Mouse (Mus musculus): Measurements from ENCODE around the gene Rbp2. TPM values are rescaled to one million over a fixed set of nuclear protein-coding genes. Genes with fewer than 3 reads are reported as not detected.

The Rbp2 gene
- total RNA-seq, 1 experiment from 2014 or later: not detected

- DNase-seq: peak; percentile 47
Measured at GRCm38 (mm10) chr9:98524786-98525542, 39.0 kb downstream of the Rbp2 start.

- no peak for DNase-seq
Measured at GRCm38 (mm10) chr9:98525543-98525924, 39.6 kb downstream of the Rbp2 start.

- no peak for DNase-seq
Measured at GRCm38 (mm10) chr9:98527226-98527625, 41.3 kb downstream of the Rbp2 start.

- DNase-seq: no peak
Measured at GRCm38 (mm10) chr9:98529776-98530175, 43.9 kb downstream of the Rbp2 start.

GRCm38 (mm10) chr9:98530999-98531398 lies 45.1 kb downstream of the Rbp2 start:
- DNase-seq: no peak

- no peak for DNase-seq
Measured at GRCm38 (mm10) chr9:98534675-98535280, 48.9 kb downstream of the Rbp2 start.

- DNase-seq: no peak
Measured at GRCm38 (mm10) chr9:98535763-98536162, 49.8 kb downstream of the Rbp2 start.

GRCm38 (mm10) chr9:98538017-98538712 lies 52.2 kb downstream of the Rbp2 start:
- peak; percentile 15 for DNase-seq

GRCm38 (mm10) chr9:98538713-98539360 lies 52.9 kb downstream of the Rbp2 start:
- peak; percentile 77 for DNase-seq

- DNase-seq: no peak
Measured at GRCm38 (mm10) chr9:98544042-98544441, 58.1 kb downstream of the Rbp2 start.

Other genes with a start within 250 kb of the Rbp2 start
- gene Nmnat3, start 198.7 kb upstream of the Rbp2 start, total RNA-seq (2021): 12.1 and 13.3 TPM in 2 replicates
- gene Rbp1, start 63.2 kb upstream of the Rbp2 start, total RNA-seq (2021): 8.8 and 11.2 TPM in 2 replicates
- 111 and 113 TPM in 2 replicates for gene Copb2, start 77.6 kb downstream of the Rbp2 start, total RNA-seq (2021)
- gene Mrps22, start 115.5 kb downstream of the Rbp2 start, total RNA-seq (2021): 62.9 and 65.0 TPM in 2 replicates

All from adrenal gland, postnatal 14 days (tissue).